Comparison of ENCODE assay signal across 8 mouse cellular contexts in the genomic region with DNA sequence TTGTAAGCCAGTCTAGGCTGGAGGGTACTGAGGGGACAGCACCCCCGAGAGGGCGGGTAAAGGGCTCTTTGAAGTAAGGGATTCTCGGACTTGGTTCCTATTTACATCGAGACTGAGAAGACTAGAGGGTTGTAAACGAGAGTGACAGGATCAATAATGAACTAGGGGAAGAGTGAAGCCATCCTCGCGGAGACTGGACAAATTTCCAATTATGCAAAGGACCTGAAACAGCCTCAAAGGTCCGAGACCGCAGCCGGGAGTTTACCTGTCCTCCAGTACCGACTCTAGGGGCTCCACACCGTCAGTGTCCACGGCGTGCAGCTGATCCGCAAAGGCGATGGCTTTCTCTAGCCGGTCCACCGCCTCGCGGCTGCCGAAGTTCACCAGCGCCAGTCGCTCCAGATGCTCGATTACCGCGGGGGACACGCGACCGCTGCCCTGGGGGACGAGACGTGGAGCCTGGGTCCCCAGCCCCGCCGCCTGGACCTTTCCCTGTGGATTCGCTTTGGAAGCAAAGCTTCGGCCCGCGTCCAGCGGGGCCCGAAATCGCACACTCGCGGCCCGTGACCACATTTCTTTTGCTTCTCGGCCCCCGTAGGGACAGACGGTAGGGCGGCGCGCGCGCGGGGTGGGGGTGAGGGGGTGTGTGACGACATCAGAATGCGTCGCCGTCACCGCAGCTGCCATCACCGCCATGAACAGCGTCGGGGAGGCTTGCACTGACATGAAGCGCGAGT. TPM values are rescaled to one million over a fixed set of nuclear protein-coding genes. Genes with fewer than 3 reads are reported as not detected.
DNase-seq lines count a peak whose midpoint lies in the region; ATAC-seq and TF ChIP-seq lines count a peak whose summit lies in the region.

A gene (minus strand): TSS at position 602 of the 737 bp plus-strand sequence.
A gene (plus strand): TSS at position 649 of the 737 bp plus-strand sequence.

- peak within 1 kb of the TSS; percentile 84 for H3K4me2 ChIP-seq in heart, embryonic 11.5 days
- H3K4me2 ChIP-seq in kidney, embryonic 16.5 days (replicated peaks; ENCODE audit: low read depth, low read length), result peak within 1 kb of the TSS; percentile 77
- peak within 1 kb of the TSS; percentile 85 for H3K4me2 ChIP-seq in myocyte (ENCODE audit: low read depth)

- WGBS in heart, embryonic 11.5 days (ENCODE audit: insufficient replicate concordance), result under 1% methylated on average over 62 of the region's 62 CpGs
- WGBS in kidney, embryonic 16.5 days, result under 1% methylated on average over 62 of the region's 62 CpGs
- WGBS in liver, adult 2 months, result under 1% methylated on average over 62 of the region's 62 CpGs

- peak within 1 kb of the TSS; percentile 76 for H3K27ac ChIP-seq in heart, embryonic 11.5 days (ENCODE audit: low read depth, low read length)
- peak within 1 kb of the TSS; percentile 88 for H3K27ac ChIP-seq in kidney, embryonic 16.5 days (ENCODE audit: low read length)
- H3K27ac ChIP-seq in liver, adult 2 months (replicated peaks; ENCODE audit: insufficient read depth, low read depth, low read length), result peak within 1 kb of the TSS; percentile 87

- no peaks in the 10 kb centered on the region for H3K9me3 ChIP-seq in erythroblast, embryonic 14.5 days (ENCODE audit: control insufficient read depth, low read length)
- H3K9me3 ChIP-seq in heart, embryonic 11.5 days (replicated peaks; ENCODE audit: control insufficient read depth, low read length), result no peaks in the 10 kb centered on the region
- H3K9me3 ChIP-seq in kidney, embryonic 16.5 days (ENCODE audit: low read length), result no peaks in the 10 kb centered on the region

- DNase-seq in brain, embryonic 18.5 days (ENCODE audit: low read depth, low spot score), result peak; percentile 74
- DNase-seq in liver, adult 2 months (ENCODE audit: extremely low read depth, low read depth, low spot score), result peak; percentile 71
- peak; percentile 86 to 95 for DNase-seq in spleen, postnatal 4 days (ENCODE audit: low spot score in 2 of 2)

- H3K79me2 ChIP-seq in C2C12 (ENCODE audit: control insufficient read depth, insufficient read depth) (peaks cover 72% of the 10 kb centered on the region), myocyte (ENCODE audit: control insufficient read depth, insufficient read depth) (peaks cover 27% of the 10 kb centered on the region)
- peaks cover 4% of the 10 kb centered on the region; the same call in 1 of the 2 replicates for H3K79me2 ChIP-seq in liver, adult 2 months (ENCODE audit: control insufficient read depth, insufficient read depth, low read length)

- ATAC-seq in heart, embryonic 11.5 days (replicated peaks; ENCODE audit: insufficient number of reproducible peaks, low FRiP score, low TSS enrichment), result peak; percentile 86
- ATAC-seq in kidney, embryonic 16.5 days (ENCODE audit: low FRiP score, low TSS enrichment), result peak; percentile 91

- H3ac ChIP-seq in C2C12 (ENCODE audit: control insufficient read depth, insufficient read length, low read depth) (peak within 1 kb of the TSS; percentile 91), myocyte (ENCODE audit: control insufficient read depth, insufficient read length) (peak within 1 kb of the TSS; percentile 99)

- no peaks in the 10 kb centered on the region for H3K27me3 ChIP-seq in C2C12 (ENCODE audit: control insufficient read depth, insufficient read depth, insufficient read length)
- H3K27me3 ChIP-seq in erythroblast, embryonic 14.5 days (ENCODE audit: control insufficient read depth), result no peaks in the 10 kb centered on the region
- H3K27me3 ChIP-seq in heart, embryonic 11.5 days (ENCODE audit: control insufficient read depth, insufficient read depth, low read length), result no peaks in the 10 kb centered on the region
- H3K27me3 ChIP-seq in kidney, embryonic 16.5 days (ENCODE audit: insufficient read depth, low read length), result no peaks in the 10 kb centered on the region
- H3K27me3 ChIP-seq in liver, adult 2 months (ENCODE audit: control insufficient read depth, insufficient read depth, low read length), result no peaks in the 10 kb centered on the region
- no peaks in the 10 kb centered on the region for H3K27me3 ChIP-seq in myocyte (ENCODE audit: control insufficient read depth, insufficient read depth, insufficient read length)

- peak within 1 kb of the TSS; percentile 96 for H3K9ac ChIP-seq in heart, embryonic 11.5 days (ENCODE audit: low read depth, low read length)
- H3K9ac ChIP-seq in kidney, embryonic 16.5 days (replicated peaks; ENCODE audit: low read length), result peak within 1 kb of the TSS; percentile 91
- peak within 1 kb of the TSS; percentile 94 for H3K9ac ChIP-seq in liver, adult 2 months (ENCODE audit: low read depth, low read length)

- peaks cover 40% of the 10 kb centered on the region for H3K36me3 ChIP-seq in C2C12 (ENCODE audit: control insufficient read depth, insufficient read depth)
- H3K36me3 ChIP-seq in erythroblast, embryonic 14.5 days (ENCODE audit: control insufficient read depth), result peaks cover 71% of the 10 kb centered on the region
- H3K36me3 ChIP-seq in heart, embryonic 11.5 days (ENCODE audit: control insufficient read depth, insufficient read depth, low read length), result peaks cover 31% of the 10 kb centered on the region
- peaks cover 41% of the 10 kb centered on the region for H3K36me3 ChIP-seq in kidney, embryonic 16.5 days (ENCODE audit: insufficient read depth, low read length)
- H3K36me3 ChIP-seq in liver, adult 2 months (ENCODE audit: control insufficient read depth, insufficient read depth, low read length), result peaks cover 24% of the 10 kb centered on the region; the same call in 1 of the 2 replicates
- peaks cover 23% of the 10 kb centered on the region for H3K36me3 ChIP-seq in myocyte (ENCODE audit: control insufficient read depth, insufficient read depth)

- H3K4me3 ChIP-seq in C2C12 (ENCODE audit: insufficient read depth, poor library complexity, severe bottlenecking) (peak within 1 kb of the TSS; percentile 71), myocyte (peak within 1 kb of the TSS; percentile 91)
- peak within 1 kb of the TSS; percentile 83 for H3K4me3 ChIP-seq in erythroblast, embryonic 14.5 days (replicated peaks)
- H3K4me3 ChIP-seq in heart, embryonic 11.5 days (ENCODE audit: low read depth, low read length), result peak within 1 kb of the TSS; percentile 90
- peak within 1 kb of the TSS; percentile 93 for H3K4me3 ChIP-seq in kidney, embryonic 16.5 days (ENCODE audit: low read length)
- peak within 1 kb of the TSS; percentile 80 for H3K4me3 ChIP-seq in liver, adult 2 months (ENCODE audit: insufficient read depth, low read depth, low read length)

- TF ChIP-seq POLR2A in liver, adult 2 months (IDR thresholded peaks at IDR 0.05; ENCODE audit: extremely low read depth, insufficient read depth, low read length), result 0 out of 2 replicates have a peak, but pooled peaks have one; percentile 14
- peak; percentile 93 for TF ChIP-seq POLR2A in myocyte (IDR thresholded peaks at IDR 0.05; ENCODE audit: insufficient read length, low read depth)

- H3K4me1 ChIP-seq in erythroblast, embryonic 14.5 days (ENCODE audit: control insufficient read depth), result peaks cover 62% of the 10 kb centered on the region
- peaks cover 9% of the 10 kb centered on the region; the same call in 1 of the 2 replicates for H3K4me1 ChIP-seq in heart, embryonic 11.5 days (ENCODE audit: control insufficient read depth, insufficient read depth, low read length)
- H3K4me1 ChIP-seq in kidney, embryonic 16.5 days (ENCODE audit: insufficient read depth, low read length), result peaks cover 13% of the 10 kb centered on the region
- peaks cover 9% of the 10 kb centered on the region for H3K4me1 ChIP-seq in liver, adult 2 months (ENCODE audit: control insufficient read depth, insufficient read depth, low read length)

- H3K79me3 ChIP-seq in C2C12 (ENCODE audit: low read depth), result peaks cover 30% of the 10 kb centered on the region

- no peak for TF ChIP-seq CTCF in C2C12 (IDR thresholded peaks at IDR 0.05; ENCODE audit: control insufficient read depth, insufficient read depth, insufficient read length)
- TF ChIP-seq CTCF in liver, adult 2 months (IDR thresholded peaks at IDR 0.05; ENCODE audit: low read depth, low read length), result no peak

TF ChIP-seq in C2C12, 6 proteins besides CTCF, POLR2A, EP300 and RAD21:
- no peak for TF ChIP-seq MYOG (IDR thresholded peaks at IDR 0.05; ENCODE audit: control insufficient read depth, extremely low read depth, insufficient read length)
- TF ChIP-seq MAX (IDR thresholded peaks at IDR 0.05), result peak; percentile 52
- peak; percentile 3 for TF ChIP-seq USF1 (IDR thresholded peaks at IDR 0.05; ENCODE audit: low read depth)

TF ChIP-seq in myocyte, 11 proteins besides CTCF, POLR2A, EP300 and RAD21 (continues in another document):
- TF ChIP-seq MYOD1 (IDR thresholded peaks at IDR 0.05; ENCODE audit: control insufficient read depth in 1 of 3, insufficient read length in 2 of 3, low read depth in 2 of 3) (peak in 2 of 3 experiments; percentile 83 to 87), CEBPB (IDR thresholded peaks at IDR 0.05; ENCODE audit: insufficient read depth, poor library complexity, severe bottlenecking) (no peak), USF1 (IDR thresholded peaks at IDR 0.05; ENCODE audit: low read depth) (no peak), E2F4 (IDR thresholded peaks at IDR 0.05; ENCODE audit: insufficient read depth) (no peak), MYOG (IDR thresholded peaks at IDR 0.05; ENCODE audit: control insufficient read depth in 1 of 3, insufficient read depth in 1 of 3, insufficient read length in 2 of 3, low read depth in 2 of 3) (peak; percentile 6 to 89 (median 71)), TCF3 (IDR thresholded peaks at IDR 0.05; ENCODE audit: insufficient read length, low read depth) (peak; percentile 4), POLR2AphosphoS2 (IDR thresholded peaks at IDR 0.05; ENCODE audit: insufficient read length, low read depth) (peak; percentile 92), TCF12 (IDR thresholded peaks at IDR 0.05; ENCODE audit: insufficient read depth, poor library complexity, severe bottlenecking) (no peak), MAX (IDR thresholded peaks at IDR 0.05; ENCODE audit: low read depth) (no peak)

RNA-seq across cellular contexts. Expression of the first gene that starts in this region (rescaled TPM):
- polyA plus RNA-seq in C2C12 (2012; fragmentation: generic; extraction: Trizol), result 9.3 TPM
- 1.4 and 1.7 TPM in 2 replicates for polyA plus RNA-seq in erythroblast, embryonic 14.5 days (2012)
- polyA plus RNA-seq in heart, embryonic 11.5 days (2014; fragmentation: Nextera tagmentation; extraction: Ambion mirVana), result 27.0 and 31.0 TPM in 2 replicates
- polyA plus RNA-seq in kidney, embryonic 16.5 days (2015; fragmentation: Nextera tagmentation; extraction: Ambion mirVana), result 25.2 and 32.0 TPM in 2 replicates
- total RNA-seq in liver, adult 2 months (2014; rRNA removed), result 6.3 and 8.6 TPM in 2 replicates
- 11.0 and 12.7 TPM in 2 replicates for polyA plus RNA-seq in liver, adult 2 months (2012; rRNA removed)
- polyA plus RNA-seq in myocyte (2012; fragmentation: generic; extraction: Trizol), result 8.1 TPM

RNA-seq across cellular contexts. Expression of the second gene that starts in this region (rescaled TPM):
- polyA plus RNA-seq in C2C12 (2012; fragmentation: generic; extraction: Trizol), result 36.8 TPM
- polyA plus RNA-seq in erythroblast, embryonic 14.5 days (2012), result 0.33 and 0.72 TPM in 2 replicates
- polyA plus RNA-seq in heart, embryonic 11.5 days (2014; fragmentation: Nextera tagmentation; extraction: Ambion mirVana), result 40.4 and 43.9 TPM in 2 replicates
- polyA plus RNA-seq in kidney, embryonic 16.5 days (2015; fragmentation: Nextera tagmentation; extraction: Ambion mirVana), result 56.3 and 58.5 TPM in 2 replicates
- 12.9 and 14.5 TPM in 2 replicates for total RNA-seq in liver, adult 2 months (2014; rRNA removed)
- polyA plus RNA-seq in liver, adult 2 months (2012; rRNA removed), result 11.4 and 11.8 TPM in 2 replicates
- 35.2 TPM for polyA plus RNA-seq in myocyte (2012; fragmentation: generic; extraction: Trizol)

Comparison
In these comparisons a context has a peak if more than half of its experiments do, and no peak if none do; other contexts are left out.
1. Peak in every context shown above with its lines: DNase-seq, ATAC-seq, H3K4me3 ChIP-seq and H3K27ac ChIP-seq.